Mouse (Mus musculus) midbrain, embryonic 11.5 days (tissue): Measurements from ENCODE around the gene Fbxl13. TPM values are rescaled to one million over a fixed set of nuclear protein-coding genes. Genes with fewer than 3 reads are reported as not detected.
A peak's percentile ranks its signal among the peaks of the same experiment; 100 is the strongest.
"Not testable (repeated sequence)": the region's sequence is repeated elsewhere in the genome, so short reads cannot be mapped to it uniquely, and the experiment has no call there.

Source experiments
- ATAC-seq: fragments of 200-750 bp; cut with Nextera tagmentation; 2 replicates; pipeline ENCODE4 v1.8.0; 2017; ENCODE audit warnings: moderate TSS enrichment, moderate library complexity; ENCODE audit not compliant: low FRiP score
- DNase-seq: peaks from one replicate; pipeline ENCODE4 v3.0.0; 2015; ENCODE audit warnings: low spot score; ENCODE audit errors: missing footprints
- H3K27ac ChIP-seq: fragments of 300-500 bp; sonication (generic); 2 replicates; pipeline ENCODE4 v1.5.1; 2014; ENCODE audit warnings: low read depth, low read length
- H3K27me3 ChIP-seq: fragments of 300-500 bp; sonication (generic); 2 replicates; pipeline ENCODE4 v1.6.1; 2014; ENCODE audit warnings: mild to moderate bottlenecking, low read length, moderate library complexity, mixed read lengths; ENCODE audit not compliant: control insufficient read depth, insufficient read depth
- H3K36me3 ChIP-seq: fragments of 300-500 bp; sonication (generic); 2 replicates; pipeline ENCODE4 v1.6.1; 2014; ENCODE audit warnings: mild to moderate bottlenecking, low read length, moderate library complexity, mixed read lengths; ENCODE audit not compliant: control insufficient read depth, insufficient read depth
- H3K4me1 ChIP-seq: fragments of 300-500 bp; sonication (generic); 2 replicates; pipeline ENCODE4 v1.6.1; 2014; ENCODE audit warnings: low read length; ENCODE audit not compliant: control insufficient read depth, insufficient read depth
- H3K4me2 ChIP-seq: fragments of 300-500 bp; sonication (generic); 2 replicates; pipeline ENCODE4 v1.6.1; 2014; ENCODE audit warnings: mild to moderate bottlenecking, moderate library complexity
- H3K4me3 ChIP-seq: fragments of 300-500 bp; sonication (generic); 2 replicates; pipeline ENCODE4 v1.5.1; 2014; ENCODE audit warnings: low read depth, low read length
- H3K9ac ChIP-seq: fragments of 300-500 bp; sonication (generic); 2 replicates; pipeline ENCODE4 v1.6.1; 2014; ENCODE audit warnings: low read length
- H3K9me3 ChIP-seq: fragments of 300-500 bp; sonication (generic); 2 replicates; pipeline ENCODE4 v1.6.1; 2016; ENCODE audit warnings: low read length; ENCODE audit not compliant: control insufficient read depth
- WGBS: fragments of 180-500 bp; shearing (Covaris S2); extraction: QIAGEN DNeasy Blood & Tissue Kit; methylation state at CpG from one replicate; pipeline ENCODE4 v1.1.7; 2014; 5-methylcytosine and 5-hydroxymethylcytosine counted together
- polyA plus RNA-seq: library from polyadenylated mRNA; unstranded; fragments of >200 nt; fragmentation: Nextera tagmentation; extraction: Ambion mirVana; gene quantifications from 2 replicates; pipeline ENCODE4 v1.2.1, GENCODE M21; 2014

The Fbxl13 gene
- polyA plus RNA-seq, 1 experiment from 2014 or later = 0.08 TPM

- Histone ChIP-seq H3K4me1 (0 out of 2 replicates have a peak, but pooled peaks cover 2% of the 10 kb centered on the region), H3K27me3 (no peaks in the 10 kb centered on the region), H3K9ac (no peak overlapping the region), H3K36me3 (no peaks in the 10 kb centered on the region), H3K4me2 (no peak overlapping the region), H3K4me3 (no peak overlapping the region), H3K27ac (no peak overlapping the region), H3K9me3 (no peaks in the 10 kb centered on the region)
- WGBS = 0% methylated on average over 1 of the region's 1 CpGs
- no peak for ATAC-seq
- DNase-seq = peak; percentile 92
These were observed 4.5 kb downstream of the Fbxl13 start for GRCm38 (mm10) chr5:21640961-21641360.

GRCm38 (mm10) chr5:21625916-21626315 is 19.5 kb downstream of the Fbxl13 start:
- Histone ChIP-seq H3K9ac (no peak overlapping the region), H3K4me2 (no peak overlapping the region), H3K4me3 (no peak overlapping the region), H3K27ac (no peak overlapping the region), H3K9me3 (no peaks in the 10 kb centered on the region; the same call in 1 of the 2 replicates), H3K27me3 (no peaks in the 10 kb centered on the region), H3K4me1 (no peaks in the 10 kb centered on the region), H3K36me3 (no peaks in the 10 kb centered on the region)
- DNase-seq (peak; percentile 72), ATAC-seq (no peak)

- Histone ChIP-seq H3K4me3 (no peak overlapping the region), H3K9me3 (no peaks in the 10 kb centered on the region), H3K27ac (no peak overlapping the region), H3K36me3 (no peaks in the 10 kb centered on the region), H3K27me3 (no peaks in the 10 kb centered on the region), H3K4me2 (no peak overlapping the region), H3K9ac (no peak overlapping the region), H3K4me1 (no peaks in the 10 kb centered on the region)
- ATAC-seq (no peak), DNase-seq (no peak)
- WGBS = 83% methylated on average over 3 of the region's 3 CpGs
These were observed 28.9 kb downstream of the Fbxl13 start for GRCm38 (mm10) chr5:21616450-21617009.

GRCm38 (mm10) chr5:21614299-21614698 is 31.1 kb downstream of the Fbxl13 start:
- not testable (repeated sequence) for H3K9ac ChIP-seq, H3K27ac ChIP-seq, H3K9me3 ChIP-seq, ATAC-seq, H3K36me3 ChIP-seq, H3K4me1 ChIP-seq, H3K4me3 ChIP-seq, DNase-seq, H3K4me2 ChIP-seq, H3K27me3 ChIP-seq
- 97% methylated on average over 11 of the region's 11 CpGs for WGBS

- 79% methylated on average over 3 of the region's 3 CpGs for WGBS
- Histone ChIP-seq H3K4me2 (no peak overlapping the region), H3K4me1 (no peaks in the 10 kb centered on the region), H3K27me3 (no peaks in the 10 kb centered on the region), H3K27ac (no peak overlapping the region), H3K9me3 (no peaks in the 10 kb centered on the region), H3K9ac (no peak overlapping the region), H3K4me3 (no peak overlapping the region), H3K36me3 (no peaks in the 10 kb centered on the region)
- DNase-seq (no peak), ATAC-seq (no peak)
These were observed 34.4 kb downstream of the Fbxl13 start for GRCm38 (mm10) chr5:21610996-21611395.

GRCm38 (mm10) chr5:21608311-21609304 is 36.8 kb downstream of the Fbxl13 start:
- no peaks in the 10 kb centered on the region for H3K36me3 ChIP-seq
- WGBS = 80% methylated on average over 12 of the region's 12 CpGs
- H3K27me3 ChIP-seq = no peaks in the 10 kb centered on the region
- no peak for ATAC-seq
- H3K4me1 ChIP-seq = no peaks in the 10 kb centered on the region
- H3K9me3 ChIP-seq = no peaks in the 10 kb centered on the region
- DNase-seq = peak; percentile 74
- no peak overlapping the region for H3K27ac ChIP-seq
- no peak overlapping the region for H3K4me2 ChIP-seq
- no peak overlapping the region for H3K4me3 ChIP-seq
- no peak overlapping the region for H3K9ac ChIP-seq

- no peaks in the 10 kb centered on the region for H3K9me3 ChIP-seq
- no peak for DNase-seq
- H3K4me3 ChIP-seq = no peak overlapping the region
- H3K27ac ChIP-seq = no peak overlapping the region
- H3K27me3 ChIP-seq = no peaks in the 10 kb centered on the region
- no peaks in the 10 kb centered on the region for H3K36me3 ChIP-seq
- 76% methylated on average over 6 of the region's 6 CpGs for WGBS
- no peak for ATAC-seq
- no peak overlapping the region for H3K4me2 ChIP-seq
- H3K4me1 ChIP-seq = no peaks in the 10 kb centered on the region
- H3K9ac ChIP-seq = no peak overlapping the region
These were observed 39.5 kb downstream of the Fbxl13 start for GRCm38 (mm10) chr5:21605936-21606335.

GRCm38 (mm10) chr5:21599961-21600360 is 45.5 kb downstream of the Fbxl13 start:
- WGBS = 92% methylated on average over 4 of the region's 4 CpGs
- Histone ChIP-seq H3K9me3 (no peaks in the 10 kb centered on the region), H3K27ac (no peak overlapping the region), H3K36me3 (no peaks in the 10 kb centered on the region), H3K4me3 (no peak overlapping the region), H3K4me2 (no peak overlapping the region), H3K9ac (no peak overlapping the region), H3K4me1 (no peaks in the 10 kb centered on the region), H3K27me3 (no peaks in the 10 kb centered on the region)
- no peak for ATAC-seq
- DNase-seq = no peak

- not testable (repeated sequence) for ATAC-seq, H3K9me3 ChIP-seq, H3K4me1 ChIP-seq, H3K4me3 ChIP-seq, H3K36me3 ChIP-seq, H3K4me2 ChIP-seq, H3K27me3 ChIP-seq, H3K9ac ChIP-seq, H3K27ac ChIP-seq, DNase-seq
- 83% methylated on average over 2 of the region's 2 CpGs for WGBS
These were observed 45.9 kb downstream of the Fbxl13 start for GRCm38 (mm10) chr5:21599536-21599935.
